Mouse (Mus musculus): Measurements from ENCODE around the gene Mindy4. TPM values are rescaled to one million over a fixed set of nuclear protein-coding genes. Genes with fewer than 3 reads are reported as not detected.
A peak's percentile ranks its signal among the peaks of the same experiment; 100 is the strongest.
"Not testable (repeated sequence)": the region's sequence is repeated elsewhere in the genome, so short reads cannot be mapped to it uniquely, and the experiment has no call there.

The Mindy4 gene
- polyA plus RNA-seq (2017; shearing (Covaris generic)) = not detected

DNA sequence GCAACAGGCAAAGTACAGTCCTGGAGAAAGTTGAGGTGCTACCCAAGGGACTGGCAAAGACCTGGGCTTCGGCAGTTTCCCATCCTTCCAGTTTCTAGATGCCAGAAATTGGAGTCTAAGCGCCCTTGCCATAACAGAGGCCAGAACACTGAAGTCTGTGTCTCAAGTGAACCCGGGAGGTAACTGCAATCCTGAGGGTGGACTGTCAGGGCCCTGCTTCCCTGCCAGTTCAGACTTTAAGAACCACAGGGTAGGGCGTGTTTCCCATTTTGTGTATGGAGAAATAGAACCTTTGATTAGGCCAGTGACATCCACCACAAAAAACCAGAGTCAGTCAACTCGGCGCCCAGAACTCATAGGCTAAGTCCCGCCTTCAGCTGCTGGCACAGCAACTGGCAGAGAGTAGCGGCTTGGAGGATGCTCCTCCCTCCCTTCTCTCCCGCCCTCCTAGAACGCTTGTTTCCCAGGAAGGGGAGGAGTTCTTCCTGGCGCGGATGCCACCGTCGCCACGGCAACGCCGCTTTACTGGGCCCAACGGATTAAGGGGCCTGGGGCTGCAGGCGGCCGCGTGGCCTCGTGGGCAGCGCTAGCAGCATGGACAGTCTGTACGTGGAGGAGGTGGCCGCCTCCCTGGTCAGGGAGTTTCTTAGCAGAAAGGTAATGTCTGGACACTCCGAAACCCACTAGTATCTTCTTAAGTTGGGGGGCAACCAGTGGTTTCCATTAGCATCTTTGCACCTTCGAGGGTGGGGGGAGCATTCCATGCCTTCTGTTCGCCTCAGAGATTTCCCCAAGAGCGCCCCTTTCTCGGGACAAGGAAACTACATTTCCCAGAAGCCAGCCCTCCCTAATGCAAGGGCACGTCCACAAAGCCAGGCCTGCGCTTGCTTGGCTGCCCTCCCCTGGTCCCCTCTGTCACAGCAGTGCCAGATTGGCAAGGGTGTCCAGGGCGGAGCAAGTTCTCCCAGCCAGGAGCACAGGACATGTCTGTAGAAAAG is at the start of gene Mindy4:
Gene Mindy4, plus strand, starts transcription at position 471 of the 998 bp plus-strand sequence.
- peak; percentile 61 for ATAC-seq

DNA sequence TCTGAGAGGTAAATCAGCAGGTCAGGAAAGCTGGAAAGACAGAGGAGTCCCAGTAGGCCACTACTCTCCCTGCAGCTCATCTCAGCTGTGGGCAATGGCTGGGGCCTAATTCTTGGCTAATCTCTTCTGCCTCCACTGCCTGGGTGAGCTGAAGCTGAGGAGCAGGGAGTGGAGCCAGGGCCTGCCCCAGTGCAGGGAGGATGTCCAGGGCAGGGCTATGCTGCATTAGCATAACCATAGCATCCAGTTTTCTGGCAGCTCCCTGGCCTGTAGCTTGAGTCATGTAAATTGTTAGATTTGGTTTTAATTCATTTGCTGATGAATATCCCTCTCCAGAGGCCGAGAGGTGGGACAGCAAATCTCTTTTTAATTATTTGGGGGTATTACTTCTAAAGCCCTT is 43.9 kb upstream of the Mindy4 start:
- ATAC-seq = no peak

DNA sequence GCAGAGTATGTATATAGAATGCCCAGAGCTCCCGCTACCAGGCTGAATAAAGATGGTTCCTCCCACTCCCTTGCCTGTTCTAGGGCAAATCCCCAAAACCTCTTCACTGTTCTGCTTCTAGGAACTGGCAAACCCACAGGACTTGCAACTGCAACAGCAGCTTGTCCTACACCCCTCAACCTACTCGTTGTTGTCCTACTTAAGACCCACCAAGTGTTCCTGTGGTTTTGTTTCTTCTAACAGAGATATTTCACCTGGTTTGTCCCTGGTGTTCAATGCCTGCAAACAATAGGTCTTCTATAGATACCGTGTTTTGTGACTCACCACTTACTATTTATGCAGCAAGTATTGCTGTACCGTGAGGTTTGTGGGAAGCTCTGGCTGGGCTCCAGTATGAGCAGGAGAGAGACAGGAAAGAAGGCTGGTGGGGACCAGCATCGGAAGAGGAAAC is 41.8 kb upstream of the Mindy4 start:
- ATAC-seq = no peak

DNA sequence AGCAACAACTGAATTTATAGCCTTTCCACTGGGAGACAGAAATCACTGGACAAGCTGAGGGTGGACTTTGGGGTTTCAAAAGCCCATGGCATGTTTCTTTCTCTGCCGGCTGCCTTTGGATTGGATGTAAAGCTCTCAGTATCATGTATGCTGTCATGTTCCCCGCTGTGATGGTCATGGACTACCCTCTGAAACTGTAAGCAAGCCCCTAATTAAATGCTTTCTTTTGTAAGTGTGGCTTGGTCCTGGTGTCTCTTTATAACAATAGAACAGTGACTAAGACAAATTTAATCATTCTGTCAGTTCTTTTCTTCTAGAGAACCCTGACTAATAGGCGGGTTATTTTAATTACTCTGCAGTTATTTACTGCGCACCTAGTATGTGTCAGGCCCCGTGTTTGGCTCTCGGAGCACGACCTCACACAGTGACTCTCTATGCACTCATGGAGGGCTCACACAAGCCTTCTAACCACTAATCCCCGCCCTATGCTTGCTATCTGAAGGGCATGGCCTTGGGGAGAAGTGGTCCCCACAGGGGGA is 40.1 kb upstream of the Mindy4 start:
- ATAC-seq = no peak

DNA sequence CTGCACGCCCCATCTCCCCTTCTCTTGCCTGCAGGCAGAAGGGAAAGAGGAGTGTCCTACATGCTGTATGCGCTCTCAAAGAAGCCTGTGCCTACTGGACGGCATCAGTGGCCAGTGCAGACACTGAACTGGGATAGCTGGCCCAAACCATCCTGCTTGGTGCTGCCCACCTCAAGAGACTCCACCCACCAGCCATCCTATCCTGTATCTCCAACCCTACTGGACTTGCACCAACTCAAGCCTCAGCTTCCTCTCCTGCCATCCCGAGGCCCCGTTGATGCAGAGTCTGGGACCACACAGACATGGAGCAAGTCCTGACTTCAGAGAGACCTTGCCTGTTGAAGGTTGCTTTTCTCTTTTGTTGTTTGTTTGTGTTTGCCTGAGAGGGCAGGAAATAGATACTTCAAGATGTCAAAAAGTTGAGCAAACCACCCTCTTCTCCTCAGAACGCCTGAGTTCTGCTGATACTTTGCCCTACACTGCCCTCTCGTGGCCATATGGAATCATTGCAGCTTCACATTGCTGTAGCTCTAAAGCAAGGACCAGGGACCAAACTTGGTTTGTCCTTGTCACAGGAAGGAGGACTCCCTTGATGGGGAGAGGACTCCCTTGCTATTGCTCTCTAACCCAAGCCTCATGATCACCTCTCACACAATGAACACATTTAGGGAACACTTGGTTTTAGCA is 36.3 kb upstream of the Mindy4 start:
- ATAC-seq = peak; percentile 87

DNA sequence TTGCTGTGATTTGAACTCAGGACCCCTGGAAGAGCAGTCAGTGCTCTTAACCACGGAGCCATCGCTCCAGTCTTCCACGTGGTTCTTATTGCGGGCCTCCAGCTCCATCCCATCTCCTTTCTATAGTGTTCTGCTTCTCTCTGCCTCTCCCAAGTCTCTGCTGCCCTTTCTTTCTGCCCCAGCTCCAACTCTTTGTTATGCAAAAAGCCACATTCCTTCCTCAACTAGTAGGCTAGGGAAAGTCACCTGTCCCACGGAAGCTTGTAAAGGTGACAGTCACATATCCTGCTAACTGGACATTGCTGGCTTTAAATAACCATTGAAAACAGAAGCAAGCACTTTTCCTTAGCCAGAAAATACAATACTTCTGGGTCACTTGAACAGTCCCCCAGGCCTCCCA is 33.4 kb upstream of the Mindy4 start:
- no peak for ATAC-seq

DNA sequence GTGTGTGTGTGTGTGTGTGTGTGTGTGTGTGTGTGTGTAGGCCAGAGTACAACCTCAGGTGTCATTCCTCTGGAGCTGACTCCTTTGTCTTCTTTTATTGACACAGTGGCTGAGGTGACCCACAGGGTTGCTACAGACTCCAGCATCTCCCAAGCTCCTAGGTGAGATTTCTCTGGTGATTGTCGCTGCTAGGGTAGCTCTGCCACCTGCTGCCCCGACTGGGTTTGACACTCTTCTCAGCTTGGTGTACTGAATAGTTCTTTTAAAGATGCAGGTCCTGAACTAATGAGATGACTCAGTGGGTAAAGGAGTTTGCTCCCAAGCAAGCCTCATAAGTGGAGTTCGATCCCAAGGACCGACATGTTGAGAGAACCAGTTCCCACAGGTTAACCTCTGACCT is 31.5 kb upstream of the Mindy4 start:
- no peak for ATAC-seq

DNA sequence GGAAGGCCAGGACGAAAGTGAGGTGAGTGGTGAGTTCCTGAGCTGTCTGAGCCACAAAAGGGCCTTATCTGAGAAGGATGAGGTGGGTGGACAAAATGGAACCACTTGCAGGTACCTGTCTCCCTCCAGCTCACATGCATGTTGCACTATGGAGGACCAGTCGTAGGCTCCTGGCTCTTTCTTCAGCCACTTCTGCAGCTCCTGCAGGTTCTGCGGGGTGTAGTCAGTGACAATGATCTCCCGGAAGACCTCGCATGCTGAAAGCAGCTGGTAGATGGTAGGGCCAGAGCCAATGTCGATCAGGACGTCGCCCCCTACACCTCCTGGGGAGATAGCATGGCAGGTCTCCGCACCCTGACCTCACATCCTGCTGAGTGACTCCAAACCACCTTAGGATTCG is 30.0 kb upstream of the Mindy4 start:
- ATAC-seq = no peak

DNA sequence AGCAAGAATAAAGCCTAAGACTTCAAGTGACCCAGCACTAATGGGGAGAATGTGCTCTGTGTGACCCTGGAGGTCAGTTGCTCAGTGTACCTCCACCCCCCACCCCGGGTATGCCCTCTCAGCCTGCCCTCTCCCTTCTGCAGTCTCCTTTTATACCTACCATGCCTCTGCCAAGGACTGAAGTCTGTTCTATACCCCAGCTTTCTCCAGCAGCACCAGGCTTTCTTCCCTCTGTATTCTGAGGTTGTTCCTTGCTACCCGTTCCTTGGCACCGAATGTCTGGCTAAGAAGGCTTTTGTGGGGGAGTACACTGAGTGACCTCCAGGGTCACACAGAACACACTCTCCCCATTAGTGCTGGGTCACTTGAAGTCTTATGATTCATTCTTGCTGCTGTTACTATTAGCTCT is 29.2 kb upstream of the Mindy4 start:
- ATAC-seq = no peak

DNA sequence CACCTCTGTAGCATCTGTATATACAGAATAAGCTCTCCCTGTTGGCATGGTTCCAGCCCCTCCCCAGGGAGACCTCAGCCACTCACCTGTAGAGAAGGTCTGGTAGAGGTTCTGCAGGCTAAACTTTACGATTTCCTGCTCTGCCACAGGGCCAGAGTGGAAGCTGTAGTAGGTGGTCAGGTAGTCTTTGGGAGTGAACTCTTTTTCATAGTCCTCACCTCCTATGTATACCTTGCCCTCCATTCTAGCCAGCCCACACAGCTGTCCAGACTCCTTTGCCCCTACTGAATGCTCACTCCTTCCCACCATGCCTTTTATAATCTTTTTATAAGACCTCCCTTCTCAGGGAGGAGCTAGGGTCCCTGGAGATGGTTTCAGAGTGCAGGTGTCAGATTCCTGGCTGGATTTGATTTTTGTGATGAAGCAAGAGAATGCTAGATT is 28.4 kb upstream of the Mindy4 start, which contains the start of gene Inmt:
Gene Inmt, minus strand, starts transcription at position 303 of the 441 bp plus-strand sequence.
- no peak for ATAC-seq

DNA sequence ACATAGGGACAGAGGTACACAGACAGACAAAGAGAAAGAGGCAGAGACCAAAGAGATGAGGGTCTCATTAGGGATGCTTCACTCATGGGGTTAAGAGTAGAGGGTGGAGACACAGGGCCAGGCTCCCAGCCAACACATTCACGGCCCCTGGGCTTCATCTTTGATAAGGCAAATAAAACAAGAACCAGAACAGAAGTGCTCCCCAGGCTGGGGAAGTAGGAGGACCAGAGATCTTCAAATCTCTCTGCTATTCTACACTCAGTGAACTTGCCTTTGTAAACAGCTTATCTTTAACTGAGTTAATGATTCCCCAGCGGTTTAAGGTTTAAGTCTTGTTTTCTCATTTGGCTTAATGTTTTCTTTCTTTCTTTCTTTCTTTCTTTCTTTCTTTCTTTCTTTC is 27.7 kb upstream of the Mindy4 start:
- ATAC-seq = no peak

DNA sequence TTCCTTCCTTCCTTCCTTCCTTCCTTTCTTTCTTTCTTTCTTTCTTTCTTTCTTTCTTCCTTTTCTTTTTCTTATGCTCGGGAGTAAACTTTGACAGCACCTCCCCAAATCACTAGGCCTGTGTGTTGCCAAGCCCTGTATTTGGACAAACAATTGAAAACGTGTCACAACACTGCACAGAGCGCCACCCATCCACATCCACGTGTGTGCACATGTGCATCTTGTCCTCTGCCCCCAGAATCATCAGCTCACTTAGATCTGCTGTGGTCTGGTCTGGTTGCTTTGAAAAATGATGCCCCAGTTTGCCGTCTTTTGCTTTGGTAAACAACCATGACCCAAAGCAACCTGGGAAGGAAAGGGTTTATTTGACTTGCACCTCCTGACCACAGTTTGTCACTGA is 27.3 kb upstream of the Mindy4 start:
- ATAC-seq = no peak

DNA sequence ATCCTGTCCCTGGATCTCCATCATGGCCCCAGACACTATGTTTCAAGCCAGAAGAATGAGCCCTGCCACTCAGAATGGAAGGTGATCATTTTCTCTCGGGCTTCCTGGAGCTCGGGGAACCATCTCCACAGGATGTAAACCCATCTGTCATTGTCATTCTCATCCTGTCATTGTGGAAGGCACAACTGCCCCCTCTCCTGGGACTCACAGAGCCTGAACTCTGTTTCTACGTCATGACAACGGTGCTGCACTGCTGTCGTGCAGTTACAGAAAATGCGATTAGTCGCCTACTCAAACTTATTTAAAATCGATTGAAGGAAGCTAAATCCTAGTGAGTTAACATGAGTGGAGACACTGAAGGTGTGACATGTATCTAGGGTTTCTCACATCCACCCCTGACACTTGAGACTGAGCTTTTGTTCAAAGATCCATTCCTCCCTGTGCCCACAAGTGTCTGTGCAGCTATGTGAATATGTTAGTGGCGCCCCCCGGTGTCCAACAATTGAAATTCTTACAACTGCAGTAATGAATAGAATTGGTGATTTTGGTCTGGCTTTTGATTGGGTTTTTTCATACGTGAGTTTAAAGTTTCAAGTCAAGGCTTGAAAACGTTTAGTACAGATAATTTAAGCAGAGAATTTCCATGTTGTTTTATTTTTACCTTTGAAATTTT is 26.0 kb upstream of the Mindy4 start:
- ATAC-seq = no peak

DNA sequence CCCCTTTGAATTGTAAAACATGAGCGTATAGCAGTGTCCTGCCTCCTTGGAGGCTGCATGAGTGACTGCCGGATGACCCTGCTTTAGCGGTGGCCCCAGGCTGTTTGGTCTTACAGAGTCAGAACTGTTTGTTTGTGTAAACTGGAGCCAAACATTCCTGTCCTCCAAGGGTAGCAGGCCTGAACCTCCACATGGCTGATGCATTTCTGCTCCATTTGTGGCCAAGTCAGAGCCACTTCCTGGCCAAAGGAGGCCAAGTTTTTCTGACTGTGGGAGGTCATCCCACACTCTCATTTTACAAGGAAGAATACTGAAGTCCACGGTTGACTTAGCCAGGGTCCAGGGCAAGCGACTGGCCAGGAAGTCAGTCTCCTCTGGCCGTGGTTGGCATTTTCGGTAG is 23.6 kb upstream of the Mindy4 start:
- no peak for ATAC-seq

DNA sequence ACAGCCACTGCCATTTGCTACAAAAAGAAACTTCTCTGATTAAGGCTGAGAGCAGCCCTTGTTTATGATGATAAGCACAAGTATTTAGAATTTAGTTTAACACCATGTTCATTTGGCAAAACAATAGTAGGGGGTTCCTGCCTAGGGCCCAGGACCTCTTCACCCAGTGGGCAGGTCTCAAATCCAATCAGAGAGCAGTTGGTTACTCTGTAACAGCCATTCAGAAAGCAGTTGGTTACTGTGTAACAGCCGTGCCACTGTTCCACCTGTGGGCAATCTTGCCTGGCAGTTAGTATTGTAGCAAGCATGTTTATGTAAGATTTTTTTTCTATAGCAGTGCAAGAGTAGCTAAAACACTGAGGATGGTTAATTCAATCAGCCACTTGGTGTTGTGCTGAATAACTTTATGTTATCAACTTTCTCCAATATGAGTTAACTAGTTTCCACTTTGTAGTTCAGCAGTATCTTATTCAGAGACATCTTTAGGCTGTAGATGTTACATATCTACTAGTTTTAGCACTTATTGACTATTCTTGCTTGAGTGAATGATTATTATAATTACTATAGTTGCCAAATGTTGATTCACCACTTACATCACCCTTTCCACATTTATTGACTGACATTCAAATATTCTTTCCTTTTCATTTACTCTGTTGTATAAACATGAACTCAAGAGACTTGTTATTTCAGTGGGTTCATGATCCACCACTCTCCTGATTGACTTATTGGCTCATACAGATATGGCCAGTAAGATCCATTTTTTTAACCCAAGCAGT is 20.3 kb upstream of the Mindy4 start:
- no peak for ATAC-seq

DNA sequence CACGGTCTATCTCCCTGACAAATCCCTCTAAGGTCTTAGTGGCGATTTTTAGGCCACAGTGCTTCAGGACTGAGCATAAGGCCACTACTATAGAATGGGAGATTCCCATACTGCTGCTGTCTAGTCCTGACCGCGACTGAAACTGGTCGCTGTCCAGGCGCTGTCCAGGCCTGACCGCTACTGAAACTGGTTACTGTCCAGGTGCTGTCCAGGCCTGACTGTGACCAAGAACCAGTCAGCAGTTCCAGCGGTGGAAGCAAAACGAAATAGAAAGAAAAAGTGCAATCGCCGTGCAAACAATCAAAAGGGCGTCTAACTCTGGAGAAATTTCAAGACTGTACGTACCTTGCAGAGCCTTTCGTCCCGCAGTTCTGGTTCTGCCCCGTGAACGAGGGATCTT is 15.4 kb upstream of the Mindy4 start:
- ATAC-seq = not testable (repeated sequence)

DNA sequence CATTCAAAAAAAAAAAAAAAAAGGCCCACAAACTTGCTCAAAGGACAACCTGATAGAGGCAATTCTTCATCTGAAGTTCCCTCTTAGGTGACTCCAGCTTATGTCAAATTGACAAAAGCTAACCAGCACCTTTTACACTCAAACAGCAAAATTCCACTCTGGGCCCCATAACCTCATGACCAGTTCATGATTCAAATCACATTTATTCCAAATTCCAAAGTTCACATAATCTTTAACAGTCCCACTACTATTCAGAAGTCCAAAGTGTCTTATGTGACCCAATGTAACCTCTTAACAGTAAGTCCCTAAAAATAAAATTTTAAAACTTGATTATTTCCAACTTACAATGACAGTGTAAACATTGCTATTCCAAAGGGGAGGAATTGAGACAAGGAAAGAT is 13.8 kb upstream of the Mindy4 start:
- ATAC-seq = no peak

DNA sequence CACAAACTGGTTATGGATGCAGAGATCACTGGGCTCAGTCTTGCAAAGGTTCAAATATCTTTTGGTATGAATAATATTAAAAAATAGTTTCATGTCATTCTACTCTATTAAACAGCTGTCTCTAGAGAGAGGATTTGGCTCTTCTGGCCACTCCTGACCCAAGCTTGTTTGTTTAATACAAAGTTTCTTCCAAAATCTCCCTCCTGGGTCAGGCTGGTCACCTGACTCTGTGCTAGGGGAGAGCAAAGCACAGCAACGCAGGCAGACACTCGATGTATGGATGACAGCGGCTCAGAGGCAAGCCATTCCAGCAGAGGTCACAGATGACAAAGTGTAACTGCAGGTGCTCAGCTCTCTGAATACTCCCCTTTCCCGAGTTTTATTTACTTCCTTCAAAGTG is 11.6 kb upstream of the Mindy4 start:
- no peak for ATAC-seq

DNA sequence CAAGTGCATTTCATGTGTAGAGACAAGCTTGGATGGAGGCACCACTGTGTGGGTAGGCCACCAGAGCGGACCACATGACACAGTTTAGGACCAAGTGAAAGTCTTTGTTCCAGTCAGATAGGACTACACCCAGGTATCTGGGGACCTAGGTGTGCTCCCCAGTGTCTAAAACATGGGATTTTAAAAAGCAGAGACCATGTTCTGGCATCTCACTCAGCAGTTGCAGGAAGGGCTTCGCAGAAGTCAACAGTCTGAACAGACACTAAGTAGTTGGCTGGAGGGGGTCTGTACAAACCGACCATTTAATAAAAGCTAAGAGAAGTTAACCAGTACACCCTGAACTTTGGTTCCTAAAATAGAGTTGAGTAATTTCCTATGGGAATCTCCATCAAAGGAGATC is 10.0 kb upstream of the Mindy4 start:
- no peak for ATAC-seq

DNA sequence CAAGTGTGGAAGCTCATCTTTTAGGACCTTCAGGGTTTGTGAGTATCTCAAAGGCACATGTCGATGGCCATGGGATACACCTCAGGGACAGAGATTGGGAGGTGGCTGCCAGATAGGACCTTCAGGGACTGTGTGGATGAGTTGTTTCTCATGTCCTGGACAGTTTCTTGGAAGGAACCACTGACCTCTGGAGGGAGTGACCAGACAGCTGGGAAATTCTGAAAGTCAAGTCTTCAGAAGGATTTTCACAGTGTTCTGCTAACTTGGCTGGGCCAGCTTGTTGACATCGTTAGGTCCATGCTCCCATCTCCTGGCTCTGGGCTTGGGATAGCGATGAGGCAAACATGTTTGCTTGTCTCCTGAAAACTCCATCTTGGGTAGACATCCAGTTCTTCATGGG is 4.1 kb upstream of the Mindy4 start:
- no peak for ATAC-seq

DNA sequence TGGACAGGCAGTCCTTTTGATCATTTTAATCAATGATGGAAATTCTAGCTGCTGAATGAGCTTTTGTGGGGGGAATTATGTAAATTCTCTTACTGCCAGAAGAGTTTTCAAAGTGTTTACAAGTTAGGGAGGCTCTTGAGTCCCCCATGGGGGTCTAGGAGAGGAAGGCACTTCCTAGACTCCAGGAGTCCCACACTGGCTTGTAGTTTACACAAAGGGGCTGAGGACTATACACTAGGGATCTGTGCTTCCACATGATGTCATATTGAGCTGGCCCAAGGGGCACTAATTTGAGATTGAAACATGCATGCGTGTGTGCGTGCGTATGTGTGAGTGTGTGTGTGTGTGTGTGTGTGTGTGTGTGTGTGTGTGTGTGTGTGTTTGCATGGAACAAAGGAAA is 748 bp downstream of the Mindy4 start:
- ATAC-seq = no peak

DNA sequence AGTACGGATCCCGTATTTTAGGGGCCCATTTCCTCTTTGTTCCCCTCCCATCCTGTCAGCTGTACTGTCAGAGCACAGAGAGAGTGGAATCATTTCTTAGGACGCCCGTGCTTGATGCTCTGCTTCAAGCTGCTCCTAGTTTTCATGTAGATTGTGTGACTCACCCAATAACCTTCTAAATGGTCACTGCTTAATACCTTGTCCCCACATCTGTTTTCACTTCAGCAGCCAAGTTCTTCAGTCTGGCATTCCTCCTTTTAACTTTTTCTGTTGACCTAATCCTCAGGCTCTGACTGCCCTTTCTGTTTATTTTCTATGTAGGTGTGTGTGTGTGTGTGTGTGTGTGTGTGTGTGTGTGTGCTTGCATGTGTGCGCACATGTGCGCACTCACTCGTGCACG is 4.6 kb downstream of the Mindy4 start:
- ATAC-seq = no peak

All from inflammation-experienced regulatory T-cells, adult 6 months (primary cell).